Mouse (Mus musculus): ENCODE data around the gene Trim9.

DNA sequence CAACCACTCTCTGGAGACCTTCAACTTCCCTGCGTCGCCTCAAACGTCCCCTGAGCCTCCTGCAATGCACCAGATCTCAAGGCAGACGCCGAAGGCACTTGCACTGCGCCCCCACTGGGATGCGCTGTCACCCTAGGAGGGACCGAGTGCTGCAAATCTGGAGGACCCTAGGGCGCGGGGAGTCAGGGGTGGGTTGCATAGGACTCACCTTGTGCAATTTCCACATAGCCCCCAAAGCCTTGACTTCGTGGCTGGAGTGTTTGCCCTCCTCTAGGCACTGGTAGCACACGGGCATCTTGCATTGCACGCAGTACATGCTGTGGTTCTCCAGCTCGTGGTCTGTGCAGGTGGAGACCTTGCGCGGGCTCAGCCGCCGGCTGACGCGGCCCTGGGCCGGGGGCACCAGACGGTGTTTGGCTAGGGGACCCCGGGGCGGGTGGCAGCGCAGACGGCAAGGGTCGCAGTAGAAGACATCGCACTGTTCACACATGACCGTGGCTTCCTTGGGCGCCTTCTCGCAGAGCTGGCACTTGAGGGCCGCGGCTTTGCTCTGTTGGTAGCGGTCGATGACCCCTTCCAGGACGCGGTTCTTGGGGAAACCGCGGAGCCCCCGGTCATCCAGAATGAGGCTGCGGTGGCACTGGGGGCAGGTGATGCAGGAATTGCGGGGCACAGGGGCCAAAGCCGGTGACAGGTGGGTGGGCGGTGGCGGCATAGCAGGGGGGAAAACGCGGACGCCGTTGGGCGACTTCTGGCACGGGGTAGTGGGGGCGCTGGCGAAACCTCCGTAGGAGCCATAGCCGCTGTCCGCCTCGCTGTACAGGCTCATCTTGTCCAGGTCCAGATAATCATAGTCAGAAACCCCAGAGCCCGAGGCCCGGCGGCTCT, 1.0 kb downstream of the Trim9 start:
- TF ChIP-seq TAL1 (IDR thresholded peaks at IDR 0.05; ENCODE audit: low read length) (no peak), GATA1 (IDR thresholded peaks at IDR 0.05; ENCODE audit: low read length) (no peak)
